Mouse (Mus musculus) heart, postnatal 0 days (tissue): ENCODE measurements around the gene Rps11.

ENCODE experiments used
- CTCF ChIP-seq: IDR thresholded peaks from 2 replicates; pipeline ENCODE4 v1.5.1; 2016; ENCODE audit warnings: antibody characterized with exemption, control low read depth, low read depth
- EP300 ChIP-seq: IDR thresholded peaks from 2 replicates; pipeline ENCODE4 v1.6.1; 2016; ENCODE audit warnings: antibody characterized with exemption, low read depth

- TF ChIP-seq CTCF (no peak), EP300 (no peak)
Observed at GRCm38 (mm10) chr7:45105491-45105890, 18.7 kb downstream of the Rps11 start.
